Mouse (Mus musculus): ENCODE measurements around the gene Elovl3. TPM values are rescaled to one million over a fixed set of nuclear protein-coding genes. Genes with fewer than 3 reads are reported as not detected.

The Elovl3 gene
- not detected in 2 replicates for polyA plus RNA-seq (2014; fragmentation: Nextera tagmentation; extraction: Ambion mirVana)

GRCm38 (mm10) chr19:46131694-46132525 lies at the start of gene Elovl3:
Elovl3 (plus strand) TSS chr19:46131897.
- H3K9ac ChIP-seq (ENCODE audit: low read length): no peak within 1 kb of the TSS
- no peak within 1 kb of the TSS for H3K27ac ChIP-seq (ENCODE audit: low read depth, low read length)
- no peaks in the 10 kb centered on the region for H3K36me3 ChIP-seq (ENCODE audit: control insufficient read depth, insufficient read depth, low read length)
- H3K27me3 ChIP-seq (ENCODE audit: control insufficient read depth, insufficient read depth, low read length): peaks cover 61% of the 10 kb centered on the region
- DNase-seq (ENCODE audit: low spot score, missing footprints): peak; percentile 92
- H3K4me1 ChIP-seq (ENCODE audit: control insufficient read depth, insufficient read depth, low read length): peaks cover 18% of the 10 kb centered on the region
- no peak within 1 kb of the TSS; the same call in 1 of the 2 replicates for H3K4me3 ChIP-seq (ENCODE audit: low read depth, low read length)
- WGBS: 1% methylated on average over 31 of the region's 31 CpGs
- no peak for ATAC-seq (ENCODE audit: low FRiP score)
- peak within 1 kb of the TSS; percentile 34 for H3K4me2 ChIP-seq
- no peaks in the 10 kb centered on the region for H3K9me3 ChIP-seq (ENCODE audit: control insufficient read depth, low read length)

- ATAC-seq (ENCODE audit: low FRiP score) (no peak), DNase-seq (ENCODE audit: low spot score, missing footprints) (no peak)
- Histone ChIP-seq H3K4me2 (no peak overlapping the region), H3K9ac (ENCODE audit: low read length) (no peak overlapping the region), H3K27ac (ENCODE audit: low read depth, low read length) (no peak overlapping the region), H3K36me3 (ENCODE audit: control insufficient read depth, insufficient read depth, low read length) (peaks cover 43% of the 10 kb centered on the region), H3K4me3 (ENCODE audit: low read depth, low read length) (no peak overlapping the region), H3K4me1 (ENCODE audit: control insufficient read depth, insufficient read depth, low read length) (no peaks in the 10 kb centered on the region), H3K27me3 (ENCODE audit: control insufficient read depth, insufficient read depth, low read length) (no peaks in the 10 kb centered on the region), H3K9me3 (ENCODE audit: control insufficient read depth, low read length) (no peaks in the 10 kb centered on the region)
- WGBS: 98% methylated on average over 8 of the region's 8 CpGs
Measured at GRCm38 (mm10) chr19:46085185-46085584, 46.5 kb upstream of the Elovl3 start.

GRCm38 (mm10) chr19:46086337-46086736 lies 45.4 kb upstream of the Elovl3 start:
- WGBS: 54% methylated on average over 3 of the region's 3 CpGs
- H3K4me3 ChIP-seq (ENCODE audit: low read depth, low read length): no peak overlapping the region
- DNase-seq (ENCODE audit: low spot score, missing footprints): peak; percentile 93
- no peaks in the 10 kb centered on the region for H3K9me3 ChIP-seq (ENCODE audit: control insufficient read depth, low read length)
- H3K27me3 ChIP-seq (ENCODE audit: control insufficient read depth, insufficient read depth, low read length): no peaks in the 10 kb centered on the region
- H3K9ac ChIP-seq (ENCODE audit: low read length): no peak overlapping the region
- no peak overlapping the region for H3K27ac ChIP-seq (ENCODE audit: low read depth, low read length)
- no peak for ATAC-seq (ENCODE audit: low FRiP score)
- H3K36me3 ChIP-seq (ENCODE audit: control insufficient read depth, insufficient read depth, low read length): peaks cover 39% of the 10 kb centered on the region
- H3K4me2 ChIP-seq: no peak overlapping the region
- no peaks in the 10 kb centered on the region for H3K4me1 ChIP-seq (ENCODE audit: control insufficient read depth, insufficient read depth, low read length)

GRCm38 (mm10) chr19:46087871-46088270 lies 43.8 kb upstream of the Elovl3 start:
- 91% methylated on average over 7 of the region's 7 CpGs for WGBS
- ATAC-seq (ENCODE audit: low FRiP score): no peak
- no peak overlapping the region for H3K4me3 ChIP-seq (ENCODE audit: low read depth, low read length)

DNA sequence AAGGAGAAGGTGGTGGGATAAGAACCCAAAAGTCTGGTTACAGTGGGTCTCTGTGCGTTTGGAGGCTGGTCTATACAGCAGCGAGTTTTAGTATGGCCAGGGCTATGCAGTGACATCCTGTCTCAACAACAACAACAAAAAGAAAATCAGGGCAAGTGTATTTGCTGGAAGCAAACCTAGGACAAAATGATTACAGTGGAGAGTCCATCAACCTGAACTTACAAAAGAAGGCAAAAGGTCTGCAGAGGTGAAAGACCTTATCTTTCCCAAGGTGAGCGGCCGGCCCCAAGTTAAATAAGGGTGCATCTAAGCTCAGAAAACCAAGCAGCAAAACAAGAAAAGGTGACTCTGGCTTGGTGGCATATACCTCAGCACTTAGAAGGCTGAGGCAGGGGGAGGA lies 40.1 kb upstream of the Elovl3 start:
- no peak overlapping the region for H3K4me3 ChIP-seq (ENCODE audit: low read depth, low read length)
- no peaks in the 10 kb centered on the region for H3K27me3 ChIP-seq (ENCODE audit: control insufficient read depth, insufficient read depth, low read length)
- no peak overlapping the region for H3K9ac ChIP-seq (ENCODE audit: low read length)
- H3K36me3 ChIP-seq (ENCODE audit: control insufficient read depth, insufficient read depth, low read length): no peaks in the 10 kb centered on the region
- no peak overlapping the region for H3K4me2 ChIP-seq
- H3K4me1 ChIP-seq (ENCODE audit: control insufficient read depth, insufficient read depth, low read length): no peaks in the 10 kb centered on the region
- WGBS: 90% methylated on average over 4 of the region's 4 CpGs
- ATAC-seq (ENCODE audit: low FRiP score) (no peak), DNase-seq (ENCODE audit: low spot score, missing footprints) (no peak)
- no peaks in the 10 kb centered on the region for H3K9me3 ChIP-seq (ENCODE audit: control insufficient read depth, low read length)
- H3K27ac ChIP-seq (ENCODE audit: low read depth, low read length): no peak overlapping the region

More at GRCm38 (mm10) chr19:46087871-46088270, 43.8 kb upstream of the Elovl3 start:
- no peaks in the 10 kb centered on the region for H3K27me3 ChIP-seq (ENCODE audit: control insufficient read depth, insufficient read depth, low read length)
- H3K4me2 ChIP-seq: no peak overlapping the region
- DNase-seq (ENCODE audit: low spot score, missing footprints): no peak
- no peak overlapping the region for H3K27ac ChIP-seq (ENCODE audit: low read depth, low read length)
- H3K9ac ChIP-seq (ENCODE audit: low read length): no peak overlapping the region
- H3K9me3 ChIP-seq (ENCODE audit: control insufficient read depth, low read length): no peaks in the 10 kb centered on the region
- no peaks in the 10 kb centered on the region for H3K4me1 ChIP-seq (ENCODE audit: control insufficient read depth, insufficient read depth, low read length)
- peaks cover 25% of the 10 kb centered on the region for H3K36me3 ChIP-seq (ENCODE audit: control insufficient read depth, insufficient read depth, low read length)

- DNase-seq (ENCODE audit: low spot score, missing footprints) (no peak), ATAC-seq (ENCODE audit: low FRiP score) (no peak)
- H3K4me1 ChIP-seq (ENCODE audit: control insufficient read depth, insufficient read depth, low read length): no peaks in the 10 kb centered on the region
- H3K27me3 ChIP-seq (ENCODE audit: control insufficient read depth, insufficient read depth, low read length): no peaks in the 10 kb centered on the region
- no peaks in the 10 kb centered on the region for H3K36me3 ChIP-seq (ENCODE audit: control insufficient read depth, insufficient read depth, low read length)
- H3K4me2 ChIP-seq: no peak overlapping the region
- H3K9ac ChIP-seq (ENCODE audit: low read length): no peak overlapping the region
- H3K9me3 ChIP-seq (ENCODE audit: control insufficient read depth, low read length): no peaks in the 10 kb centered on the region
- H3K27ac ChIP-seq (ENCODE audit: low read depth, low read length): no peak overlapping the region
- no peak overlapping the region for H3K4me3 ChIP-seq (ENCODE audit: low read depth, low read length)
- 98% methylated on average over 2 of the region's 2 CpGs for WGBS
Measured at GRCm38 (mm10) chr19:46094144-46094543, 37.6 kb upstream of the Elovl3 start.

DNA sequence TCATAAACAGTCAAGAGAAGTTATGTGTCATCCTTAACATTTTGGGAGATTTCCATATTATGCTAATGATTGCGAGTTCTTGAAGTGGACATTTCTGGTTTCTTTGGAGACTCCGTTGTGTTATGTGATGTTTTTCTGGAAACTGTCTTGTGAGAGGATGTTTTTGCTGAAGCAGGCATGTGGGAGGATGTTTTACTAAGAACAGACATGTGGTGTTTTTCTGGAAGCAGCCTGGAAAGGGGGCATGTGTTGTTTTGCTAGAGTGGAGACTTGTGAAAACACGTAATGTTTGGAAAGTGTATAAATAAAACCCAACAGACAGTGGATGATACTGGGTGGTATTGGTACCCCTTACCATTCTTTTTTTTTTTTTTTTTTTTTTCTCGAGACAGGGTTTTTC lies 36.4 kb upstream of the Elovl3 start:
- H3K9me3 ChIP-seq (ENCODE audit: control insufficient read depth, low read length): no peaks in the 10 kb centered on the region
- no peaks in the 10 kb centered on the region for H3K36me3 ChIP-seq (ENCODE audit: control insufficient read depth, insufficient read depth, low read length)
- no peak for DNase-seq (ENCODE audit: low spot score, missing footprints)
- no peak overlapping the region for H3K4me3 ChIP-seq (ENCODE audit: low read depth, low read length)
- no peak overlapping the region for H3K4me2 ChIP-seq
- no peaks in the 10 kb centered on the region for H3K27me3 ChIP-seq (ENCODE audit: control insufficient read depth, insufficient read depth, low read length)
- ATAC-seq (ENCODE audit: low FRiP score): no peak
- WGBS: 89% methylated on average over 3 of the region's 4 CpGs
- H3K4me1 ChIP-seq (ENCODE audit: control insufficient read depth, insufficient read depth, low read length): no peaks in the 10 kb centered on the region
- no peak overlapping the region for H3K27ac ChIP-seq (ENCODE audit: low read depth, low read length)
- H3K9ac ChIP-seq (ENCODE audit: low read length): no peak overlapping the region

DNA sequence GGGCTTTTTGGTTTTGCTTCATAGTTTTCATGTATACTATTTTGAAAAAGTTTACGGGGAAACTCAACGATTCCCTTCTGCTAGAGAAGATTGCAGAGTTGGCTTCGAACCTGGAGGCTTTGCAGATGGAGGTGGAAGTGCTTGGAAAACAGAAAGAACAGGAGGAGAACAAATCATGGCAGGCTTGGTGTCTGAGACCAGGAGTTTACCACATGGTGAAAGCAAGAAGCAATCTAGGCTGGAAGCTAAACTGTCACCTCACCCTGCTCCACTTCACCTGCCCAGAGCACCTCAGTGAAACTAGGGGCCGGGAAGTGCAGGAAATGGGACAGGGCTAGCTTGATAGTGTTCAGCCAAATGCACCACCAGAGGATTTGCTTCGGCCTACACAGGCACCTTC lies 35.3 kb upstream of the Elovl3 start:
- Histone ChIP-seq H3K4me2 (no peak overlapping the region), H3K9me3 (ENCODE audit: control insufficient read depth, low read length) (no peaks in the 10 kb centered on the region), H3K27me3 (ENCODE audit: control insufficient read depth, insufficient read depth, low read length) (no peaks in the 10 kb centered on the region), H3K36me3 (ENCODE audit: control insufficient read depth, insufficient read depth, low read length) (no peaks in the 10 kb centered on the region), H3K4me3 (ENCODE audit: low read depth, low read length) (no peak overlapping the region), H3K27ac (ENCODE audit: low read depth, low read length) (no peak overlapping the region), H3K9ac (ENCODE audit: low read length) (no peak overlapping the region), H3K4me1 (ENCODE audit: control insufficient read depth, insufficient read depth, low read length) (no peaks in the 10 kb centered on the region)
- ATAC-seq (ENCODE audit: low FRiP score) (no peak), DNase-seq (ENCODE audit: low spot score, missing footprints) (no peak)
- 89% methylated on average over 5 of the region's 5 CpGs for WGBS

- no peaks in the 10 kb centered on the region for H3K9me3 ChIP-seq (ENCODE audit: control insufficient read depth, low read length)
- no peaks in the 10 kb centered on the region for H3K4me1 ChIP-seq (ENCODE audit: control insufficient read depth, insufficient read depth, low read length)
- no peak overlapping the region for H3K4me3 ChIP-seq (ENCODE audit: low read depth, low read length)
- no peak overlapping the region for H3K9ac ChIP-seq (ENCODE audit: low read length)
- no peak overlapping the region for H3K4me2 ChIP-seq
- no peaks in the 10 kb centered on the region for H3K27me3 ChIP-seq (ENCODE audit: control insufficient read depth, insufficient read depth, low read length)
- ATAC-seq (ENCODE audit: low FRiP score): no peak
- no peak overlapping the region for H3K27ac ChIP-seq (ENCODE audit: low read depth, low read length)
- no peak for DNase-seq (ENCODE audit: low spot score, missing footprints)
- 85% methylated on average over 3 of the region's 3 CpGs for WGBS
- H3K36me3 ChIP-seq (ENCODE audit: control insufficient read depth, insufficient read depth, low read length): no peaks in the 10 kb centered on the region
Measured at GRCm38 (mm10) chr19:46099561-46099960, 32.1 kb upstream of the Elovl3 start.
